Mouse (Mus musculus) limb, embryonic 11.5 days (tissue): ENCODE results near the gene Pik3r6. TPM values are rescaled to one million over a fixed set of nuclear protein-coding genes. Genes with fewer than 3 reads are reported as not detected.

Experiments used
- ATAC-seq: fragments of 200-750 bp; cut with Nextera tagmentation; 2 replicates; pipeline ENCODE4 v1.8.0; 2017; ENCODE audit warnings: low read depth; ENCODE audit not compliant: insufficient number of reproducible peaks, low FRiP score, low TSS enrichment
- DNase-seq: peaks from one replicate; pipeline ENCODE4 v3.0.0-alpha.2; 2015; ENCODE audit warnings: low spot score
- H3K27ac ChIP-seq: fragments of 300-500 bp; sonication (generic); replicated peaks from 2 replicates; pipeline ENCODE4 v1.5.1; 2014; ENCODE audit warnings: low read depth, mild to moderate bottlenecking, low read length
- H3K27me3 ChIP-seq: fragments of 300-500 bp; sonication (generic); 2 replicates; pipeline ENCODE4 v1.6.1; 2014; ENCODE audit warnings: mild to moderate bottlenecking, low read length, mixed read lengths; ENCODE audit not compliant: control insufficient read depth, insufficient read depth
- H3K36me3 ChIP-seq: fragments of 300-500 bp; sonication (generic); 2 replicates; pipeline ENCODE4 v1.6.1; 2014; ENCODE audit warnings: mild to moderate bottlenecking, low read length, moderate library complexity, mixed read lengths; ENCODE audit not compliant: control insufficient read depth, insufficient read depth
- H3K4me1 ChIP-seq: fragments of 300-500 bp; sonication (generic); 2 replicates; pipeline ENCODE4 v1.6.1; 2014; ENCODE audit warnings: low read length, mixed read lengths; ENCODE audit not compliant: control insufficient read depth, insufficient read depth
- H3K4me2 ChIP-seq: fragments of 300-500 bp; sonication (generic); 2 replicates; pipeline ENCODE4 v1.6.1; 2014; ENCODE audit warnings: low read depth, mild to moderate bottlenecking, moderate library complexity; ENCODE audit not compliant: severe bottlenecking
- H3K4me3 ChIP-seq: fragments of 300-500 bp; sonication (generic); 2 replicates; pipeline ENCODE4 v1.5.1; 2014; ENCODE audit warnings: low read depth, low read length
- H3K9ac ChIP-seq: fragments of 300-500 bp; sonication (generic); 2 replicates; pipeline ENCODE4 v1.6.1; 2014; ENCODE audit warnings: mild to moderate bottlenecking, low read length
- H3K9me3 ChIP-seq: fragments of 300-500 bp; sonication (generic); 2 replicates; pipeline ENCODE4 v1.6.1; 2016; ENCODE audit warnings: low read length; ENCODE audit not compliant: control insufficient read depth
- WGBS: fragments of 180-500 bp; shearing (Covaris S2); extraction: QIAGEN DNeasy Blood & Tissue Kit; methylation state at CpG from one replicate; pipeline ENCODE4 v1.1.7; 2014; 5-methylcytosine and 5-hydroxymethylcytosine counted together
- polyA plus RNA-seq: library from polyadenylated mRNA; unstranded; fragments of >200 nt; fragmentation: Nextera tagmentation; extraction: Ambion mirVana; gene quantifications from 2 replicates; pipeline ENCODE4 v1.2.1, GENCODE M21; 2014

The Pik3r6 gene
- polyA plus RNA-seq, 1 experiment from 2014 or later: 1.6 TPM

- H3K27me3 ChIP-seq: no peaks in the 10 kb centered on the region
- H3K4me1 ChIP-seq: no peaks in the 10 kb centered on the region
- H3K9ac ChIP-seq: no peak overlapping the region
- no peak overlapping the region for H3K4me3 ChIP-seq
- no peak overlapping the region for H3K27ac ChIP-seq
- no peak overlapping the region for H3K4me2 ChIP-seq
- no peak for DNase-seq
- 85% methylated on average over 6 of the region's 6 CpGs for WGBS
- no peaks in the 10 kb centered on the region for H3K36me3 ChIP-seq
- no peaks in the 10 kb centered on the region for H3K9me3 ChIP-seq
- no peak for ATAC-seq
Measured at GRCm38 (mm10) chr11:68483213-68483612, 19.6 kb upstream of the Pik3r6 start.

DNA sequence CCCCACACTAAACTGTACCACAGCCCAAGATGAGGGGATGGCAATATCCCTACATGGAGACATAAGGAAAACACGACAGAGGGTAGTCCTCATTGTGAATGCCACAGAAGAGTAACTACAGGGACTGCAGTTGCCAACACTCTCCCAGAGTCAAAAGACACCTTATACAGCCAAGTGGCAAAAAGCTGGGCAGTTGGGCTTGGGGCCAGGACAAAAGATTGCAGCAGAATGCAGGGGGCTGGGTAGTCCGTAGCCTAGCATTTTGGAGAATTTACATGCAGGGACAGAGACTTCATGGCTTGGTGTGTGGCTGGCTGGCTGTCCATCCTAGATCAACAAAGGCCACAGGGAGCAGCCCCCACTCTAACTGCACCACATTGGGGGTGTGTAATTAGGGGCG is 18.4 kb upstream of the Pik3r6 start:
- no peaks in the 10 kb centered on the region for H3K36me3 ChIP-seq
- H3K9me3 ChIP-seq: no peaks in the 10 kb centered on the region
- 68% methylated on average over 3 of the region's 3 CpGs for WGBS
- no peak overlapping the region for H3K9ac ChIP-seq
- H3K4me2 ChIP-seq: no peak overlapping the region
- H3K4me3 ChIP-seq: no peak overlapping the region
- DNase-seq (no peak), ATAC-seq (no peak)
- H3K27ac ChIP-seq: no peak overlapping the region
- H3K27me3 ChIP-seq: no peaks in the 10 kb centered on the region
- H3K4me1 ChIP-seq: no peaks in the 10 kb centered on the region

DNA sequence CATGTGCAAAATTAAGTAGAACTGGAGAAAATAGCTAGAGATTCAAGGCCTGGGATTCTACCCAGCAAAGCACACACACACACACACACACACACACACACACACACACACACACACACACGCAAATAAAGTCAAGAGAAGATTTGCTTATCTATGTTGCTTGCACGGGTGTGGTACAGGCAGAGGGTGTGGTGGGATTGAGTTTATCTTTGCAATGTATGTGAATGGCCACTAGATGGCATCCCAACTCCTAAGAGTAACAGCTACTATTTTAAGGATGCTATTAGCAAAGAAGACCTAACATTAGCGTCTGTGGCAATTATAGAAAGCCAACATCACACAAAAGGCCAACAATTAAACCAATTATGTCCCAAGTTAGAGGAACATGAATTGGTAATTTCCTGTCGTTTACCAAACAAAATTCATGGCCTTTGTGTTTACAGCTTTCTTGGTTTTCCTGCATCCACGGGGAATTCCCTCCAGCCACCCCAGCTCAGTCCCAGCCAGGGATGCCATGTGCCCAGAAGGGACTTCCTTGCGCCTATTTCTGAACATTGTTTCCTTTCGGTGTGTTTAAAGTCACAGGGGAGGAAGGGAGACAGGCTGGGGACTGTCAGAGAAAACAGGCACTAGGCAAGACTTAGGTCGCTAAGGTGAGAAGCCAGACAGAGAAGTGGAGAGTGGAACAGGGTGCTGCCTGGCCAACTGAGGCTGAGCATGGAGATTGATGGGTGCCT is 17.4 kb upstream of the Pik3r6 start:
- ATAC-seq (no peak), DNase-seq (peak; percentile 41)
- Histone ChIP-seq H3K4me2 (no peak overlapping the region), H3K4me3 (no peak overlapping the region), H3K27me3 (no peaks in the 10 kb centered on the region), H3K9ac (no peak overlapping the region), H3K27ac (no peak overlapping the region), H3K36me3 (no peaks in the 10 kb centered on the region), H3K4me1 (no peaks in the 10 kb centered on the region), H3K9me3 (no peaks in the 10 kb centered on the region)
- 33% methylated on average over 8 of the region's 8 CpGs for WGBS

GRCm38 (mm10) chr11:68486093-68486492 is 16.7 kb upstream of the Pik3r6 start:
- no peak overlapping the region for H3K4me2 ChIP-seq
- H3K27me3 ChIP-seq: no peaks in the 10 kb centered on the region
- no peaks in the 10 kb centered on the region for H3K4me1 ChIP-seq
- H3K9ac ChIP-seq: no peak overlapping the region
- no peak overlapping the region for H3K4me3 ChIP-seq
- no peak overlapping the region for H3K27ac ChIP-seq
- WGBS: 87% methylated on average over 3 of the region's 3 CpGs
- H3K9me3 ChIP-seq: no peaks in the 10 kb centered on the region
- no peaks in the 10 kb centered on the region for H3K36me3 ChIP-seq
- ATAC-seq (no peak), DNase-seq (no peak)

GRCm38 (mm10) chr11:68487720-68488119 is 15.1 kb upstream of the Pik3r6 start:
- DNase-seq (no peak), ATAC-seq (no peak)
- no peak overlapping the region for H3K27ac ChIP-seq
- H3K9ac ChIP-seq: no peak overlapping the region
- H3K36me3 ChIP-seq: no peaks in the 10 kb centered on the region
- WGBS: 92% methylated on average over 10 of the region's 10 CpGs
- H3K4me3 ChIP-seq: no peak overlapping the region
- no peak overlapping the region for H3K4me2 ChIP-seq
- no peaks in the 10 kb centered on the region for H3K9me3 ChIP-seq
- no peaks in the 10 kb centered on the region for H3K27me3 ChIP-seq
- H3K4me1 ChIP-seq: no peaks in the 10 kb centered on the region

DNA sequence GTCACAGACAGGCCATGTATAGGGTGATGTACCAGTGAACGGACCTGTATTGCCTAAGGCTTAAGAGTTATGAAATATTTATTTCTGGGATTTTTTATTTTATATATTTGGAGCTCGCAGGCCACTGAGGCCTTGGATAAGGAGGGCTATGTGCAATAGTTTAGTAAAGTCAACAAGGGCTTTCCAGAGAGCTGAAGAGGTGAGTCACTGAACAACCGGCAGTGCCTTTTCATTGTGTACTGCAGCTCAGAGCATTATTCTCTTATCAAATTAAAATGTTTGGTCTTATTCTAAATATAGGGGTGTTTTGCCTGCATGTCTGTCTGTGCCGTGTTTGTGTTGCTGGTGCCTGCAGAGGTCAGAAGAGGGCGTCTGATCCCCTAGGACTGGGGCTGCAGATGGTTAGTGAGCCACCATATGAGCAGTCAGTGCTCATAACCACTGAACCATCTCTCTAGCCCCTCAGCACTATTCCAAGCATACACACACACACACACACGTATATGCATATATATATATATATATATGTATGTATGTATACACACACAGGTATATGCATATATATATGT is 14.5 kb upstream of the Pik3r6 start:
- WGBS: 75% methylated on average over 6 of the region's 6 CpGs
- no peak overlapping the region for H3K27ac ChIP-seq
- H3K4me1 ChIP-seq: no peaks in the 10 kb centered on the region
- no peak for DNase-seq
- H3K4me3 ChIP-seq: no peak overlapping the region
- H3K27me3 ChIP-seq: no peaks in the 10 kb centered on the region
- H3K36me3 ChIP-seq: no peaks in the 10 kb centered on the region
- H3K4me2 ChIP-seq: no peak overlapping the region
- ATAC-seq: no peak
- no peak overlapping the region for H3K9ac ChIP-seq
- H3K9me3 ChIP-seq: no peaks in the 10 kb centered on the region

- Histone ChIP-seq H3K4me2 (no peak overlapping the region), H3K9ac (no peak overlapping the region), H3K27me3 (no peaks in the 10 kb centered on the region), H3K27ac (no peak overlapping the region), H3K4me3 (no peak overlapping the region), H3K36me3 (no peaks in the 10 kb centered on the region), H3K9me3 (no peaks in the 10 kb centered on the region), H3K4me1 (no peaks in the 10 kb centered on the region)
- DNase-seq: no peak
- no peak for ATAC-seq
- WGBS: 38% methylated on average over 2 of the region's 2 CpGs
Measured at GRCm38 (mm10) chr11:68489236-68489635, 13.6 kb upstream of the Pik3r6 start.

DNA sequence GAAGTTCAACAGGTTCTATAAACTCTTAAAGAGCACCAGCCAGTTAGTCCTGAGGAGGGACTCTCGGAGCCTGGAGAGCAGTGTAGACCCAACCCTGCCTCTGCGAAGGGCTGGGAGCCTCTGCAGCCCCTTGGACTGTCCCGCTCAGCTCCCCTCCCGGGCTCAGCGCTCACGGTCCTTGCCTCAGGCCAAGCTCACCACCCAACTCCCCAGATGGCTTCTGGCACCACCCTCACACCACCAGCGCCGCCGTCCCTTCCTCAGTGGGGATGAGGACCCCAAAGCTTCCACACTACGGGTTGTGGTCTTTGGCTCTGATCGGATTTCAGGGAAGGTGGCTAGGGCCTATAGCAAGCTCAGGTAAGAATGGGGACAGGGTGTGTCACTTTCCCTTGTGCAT is 10.2 kb upstream of the Pik3r6 start:
- DNase-seq: no peak
- Histone ChIP-seq H3K4me3 (no peak overlapping the region), H3K9ac (no peak overlapping the region), H3K4me2 (no peak overlapping the region), H3K4me1 (no peaks in the 10 kb centered on the region), H3K27ac (no peak overlapping the region), H3K27me3 (no peaks in the 10 kb centered on the region), H3K36me3 (no peaks in the 10 kb centered on the region), H3K9me3 (no peaks in the 10 kb centered on the region)
- no peak for ATAC-seq
- 83% methylated on average over 11 of the region's 11 CpGs for WGBS

DNA sequence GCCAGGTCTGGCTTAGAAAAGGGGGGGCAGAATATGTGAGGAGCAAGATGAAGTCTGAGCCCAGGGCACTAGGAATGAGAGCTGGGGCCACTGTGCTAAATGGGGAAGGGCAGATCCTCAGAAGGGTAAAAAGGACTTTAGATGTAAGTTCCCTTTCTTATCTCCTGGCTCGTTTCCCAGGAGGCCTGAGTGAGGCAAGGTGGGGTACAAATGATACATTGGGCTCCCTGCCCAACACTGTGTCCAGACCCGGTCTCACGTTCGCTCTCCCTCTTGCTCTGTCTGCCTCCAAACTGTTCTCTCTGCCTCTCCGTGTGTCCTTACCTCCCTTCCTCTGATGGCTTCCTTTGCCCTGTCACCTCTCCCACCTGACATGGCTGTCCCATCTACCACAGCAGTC is 9.1 kb upstream of the Pik3r6 start:
- WGBS: 81% methylated on average over 5 of the region's 5 CpGs
- Histone ChIP-seq H3K9ac (no peak overlapping the region), H3K4me1 (no peaks in the 10 kb centered on the region), H3K9me3 (no peaks in the 10 kb centered on the region), H3K4me2 (no peak overlapping the region), H3K27me3 (no peaks in the 10 kb centered on the region), H3K4me3 (no peak overlapping the region), H3K27ac (no peak overlapping the region), H3K36me3 (no peaks in the 10 kb centered on the region)
- ATAC-seq (no peak), DNase-seq (no peak)
